Mouse (Mus musculus) spleen, adult 2 months (tissue): ENCODE results near the gene Exoc4.

Experiments
- CTCF ChIP-seq: fragments of 200-500 bp; IDR thresholded peaks from 2 replicates; pipeline ENCODE4 v1.5.1; 2011; ENCODE audit warnings: mild to moderate bottlenecking, inconsistent platforms; ENCODE audit not compliant: insufficient read depth, insufficient read length, insufficient replicate concordance; ENCODE audit errors: extremely low read depth
- POLR2A ChIP-seq: fragments of 200-500 bp; IDR thresholded peaks from 2 replicates; pipeline ENCODE4 v1.6.1; 2011; ENCODE audit warnings: low read depth, low read length, inconsistent platforms

DNA sequence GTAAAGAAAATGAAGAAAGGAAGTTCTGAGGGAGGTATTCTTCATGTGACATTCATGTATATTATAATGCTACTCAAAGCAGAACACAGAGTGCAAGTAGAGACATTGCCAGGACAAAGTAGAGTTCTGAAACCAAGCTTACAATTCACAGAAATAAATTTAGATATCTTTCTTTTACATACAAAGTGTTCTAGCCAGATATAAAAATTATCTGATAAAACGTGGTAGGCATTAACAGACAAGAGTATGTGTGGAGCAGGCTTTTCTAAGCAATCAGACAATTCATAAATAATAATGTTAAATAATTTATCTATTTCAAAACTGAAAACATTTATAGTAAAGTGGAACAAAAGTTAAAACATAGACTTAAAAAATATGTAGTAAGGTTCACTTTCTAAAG is 49.9 kb downstream of the Exoc4 start:
- TF ChIP-seq POLR2A (no peak), CTCF (no peak)
